Mouse (Mus musculus): Measurements from ENCODE around the gene Trip6. TPM values are rescaled to one million over a fixed set of nuclear protein-coding genes. Genes with fewer than 3 reads are reported as not detected.

The Trip6 gene
- total and polyA plus RNA-seq, 3 experiments = 0.86 to 3.9 (median 1.8) TPM

- H3K9me3 ChIP-seq (replicated peaks; ENCODE audit: low read length) = peaks cover 3% of the 10 kb centered on the region
- no peak overlapping the region for H3K9ac ChIP-seq (ENCODE audit: insufficient read depth, low read depth)
- in situ Hi-C loops (cut with MboI; ENCODE audit: low pct_ligation_motif_present, low pct_unique_long_range_greater_than_20kb, low sequenced_read_pairs) = no loop called here
- TF ChIP-seq POLR2AphosphoS2 (IDR thresholded peaks at IDR 0.05; ENCODE audit: low read depth, low read length) = no peak
- no peak for TF ChIP-seq ZMIZ1 (IDR thresholded peaks at IDR 0.05; ENCODE audit: low read depth, low read length)
- no peaks in the 10 kb centered on the region for H3K79me2 ChIP-seq (replicated peaks; ENCODE audit: control insufficient read depth, extremely low read depth, insufficient read depth, poor library complexity, severe bottlenecking)
- no peak overlapping the region for H3K27ac ChIP-seq (ENCODE audit: insufficient read depth, low read depth)
- H3K36me3 ChIP-seq (replicated peaks in 1 of 2; ENCODE audit: control insufficient read depth in 1 of 2, insufficient read depth in 1 of 2, low read length in 1 of 2) = peaks cover 33 to 71% of the 10 kb centered on the region in 2 experiments
- DNase-seq (ENCODE audit: extremely low read depth) = no peak
- peaks cover 0 to 11% of the 10 kb centered on the region in 2 experiments; a peak in 1 of 4 replicates for H3K4me1 ChIP-seq (ENCODE audit: control insufficient read depth in 1 of 2, insufficient read depth in 2 of 2)
- H3K4me3 ChIP-seq (replicated peaks in 1 of 3; ENCODE audit: low read depth in 2 of 3, low read length in 2 of 3, poor library complexity in 1 of 3) = no peak overlapping the region
- no peak overlapping the region for H3K4me2 ChIP-seq (ENCODE audit: insufficient read depth, low read depth, poor library complexity, severe bottlenecking)
- dilution Hi-C loops (cut with MboI; ENCODE audit: extremely low pct_ligation_motif_present, extremely low pct_unique_long_range_greater_than_20kb, low sequenced_read_pairs) = no loop called here
- H3K27me3 ChIP-seq (replicated peaks) = no peaks in the 10 kb centered on the region
These were observed 3.2 kb upstream of the Trip6 start for GRCm38 (mm10) chr5:137317361-137317760.

GRCm38 (mm10) chr5:137315084-137315903, 1.1 kb upstream of the Trip6 start:
- no peaks in the 10 kb centered on the region for H3K27me3 ChIP-seq (replicated peaks)
- dilution Hi-C loops (cut with MboI; ENCODE audit: extremely low pct_ligation_motif_present, extremely low pct_unique_long_range_greater_than_20kb, low sequenced_read_pairs) = no loop called here
- DNase-seq (ENCODE audit: extremely low read depth) = peak; percentile 21
- H3K4me2 ChIP-seq (ENCODE audit: insufficient read depth, low read depth, poor library complexity, severe bottlenecking) = no peak overlapping the region
- H3K9me3 ChIP-seq (replicated peaks; ENCODE audit: low read length) = no peaks in the 10 kb centered on the region
- no peak overlapping the region for H3K4me3 ChIP-seq (replicated peaks in 1 of 3; ENCODE audit: low read depth in 2 of 3, low read length in 2 of 3, poor library complexity in 1 of 3)
- in situ Hi-C loops (cut with MboI; ENCODE audit: low pct_ligation_motif_present, low pct_unique_long_range_greater_than_20kb, low sequenced_read_pairs) = no loop called here
- H3K36me3 ChIP-seq (replicated peaks in 1 of 2; ENCODE audit: control insufficient read depth in 1 of 2, insufficient read depth in 1 of 2, low read length in 1 of 2) = peaks cover 18 to 59% of the 10 kb centered on the region in 2 experiments
- no peak overlapping the region for H3K27ac ChIP-seq (ENCODE audit: insufficient read depth, low read depth)
- H3K9ac ChIP-seq (ENCODE audit: insufficient read depth, low read depth) = no peak overlapping the region
- TF ChIP-seq SMC3 (IDR thresholded peaks at IDR 0.05; ENCODE audit: low read depth, low read length) (peak; percentile 37), CTCF (conservative IDR thresholded peaks at IDR 0.05 in 1 of 2, IDR thresholded peaks at IDR 0.05 in 1 of 2; ENCODE audit: low read depth in 2 of 2, low read length in 2 of 2) (peak in 1 of 2 experiments; percentile 53; a peak in 2 of 4 replicates), RAD21 (IDR thresholded peaks at IDR 0.05; ENCODE audit: low read depth, low read length) (peak; percentile 19), ZNF384 (IDR thresholded peaks at IDR 0.05; ENCODE audit: low read depth, low read length) (no peak)
- H3K79me2 ChIP-seq (replicated peaks; ENCODE audit: control insufficient read depth, extremely low read depth, insufficient read depth, poor library complexity, severe bottlenecking) = no peaks in the 10 kb centered on the region
- H3K4me1 ChIP-seq (ENCODE audit: control insufficient read depth in 1 of 2, insufficient read depth in 2 of 2) = peaks cover 2 to 19% of the 10 kb centered on the region in 2 experiments; a peak in 3 of 4 replicates

DNA sequence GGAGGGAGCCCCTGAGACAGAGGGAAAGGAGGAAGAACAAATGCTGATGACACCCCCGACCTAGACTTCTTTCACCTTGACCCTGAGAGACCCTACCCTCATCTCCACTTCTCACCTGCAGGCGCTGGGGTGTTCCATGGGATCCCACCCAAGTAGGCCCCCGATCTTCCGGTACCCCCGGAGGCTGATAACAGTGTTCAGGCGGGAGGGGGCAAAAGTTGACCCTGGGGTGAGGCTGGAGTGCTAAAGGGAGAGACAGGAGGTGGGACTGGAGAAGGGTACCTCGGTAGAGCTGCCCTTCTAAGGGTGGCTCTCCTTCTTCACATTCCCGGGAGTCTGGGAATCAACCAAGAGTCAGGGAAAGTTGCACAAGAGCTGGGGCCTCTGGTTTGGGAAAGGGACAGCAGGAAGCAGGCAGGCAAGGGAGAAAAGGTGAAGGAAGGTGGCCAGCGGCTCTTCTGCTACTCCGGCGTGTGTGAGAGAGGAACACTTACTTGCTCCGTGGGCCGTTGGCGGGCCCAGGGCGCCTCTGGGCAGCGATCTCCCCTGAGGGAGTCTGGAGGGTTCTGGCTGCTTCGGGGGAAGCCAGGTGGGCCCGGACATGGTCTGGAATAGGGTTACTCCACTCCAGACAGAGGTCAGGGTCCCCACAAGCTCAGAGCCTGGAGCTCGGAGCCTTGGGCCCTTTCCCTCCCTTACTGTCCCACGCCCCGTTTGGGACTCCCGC, 575 bp downstream of the Trip6 start:
- Histone ChIP-seq H3K27ac (ENCODE audit: insufficient read depth, low read depth) (no peak overlapping the region), H3K4me2 (ENCODE audit: insufficient read depth, low read depth, poor library complexity, severe bottlenecking) (no peak overlapping the region), H3K4me3 (replicated peaks in 1 of 3; ENCODE audit: low read depth in 2 of 3, low read length in 2 of 3, poor library complexity in 1 of 3) (no peak overlapping the region), H3K4me1 (ENCODE audit: control insufficient read depth in 1 of 2, insufficient read depth in 2 of 2) (peaks cover 8 to 35% of the 10 kb centered on the region in 2 experiments), H3K79me2 (replicated peaks; ENCODE audit: control insufficient read depth, extremely low read depth, insufficient read depth, poor library complexity, severe bottlenecking) (no peaks in the 10 kb centered on the region), H3K9me3 (replicated peaks; ENCODE audit: low read length) (peaks cover 3% of the 10 kb centered on the region), H3K9ac (ENCODE audit: insufficient read depth, low read depth) (no peak overlapping the region), H3K36me3 (replicated peaks in 1 of 2; ENCODE audit: control insufficient read depth in 1 of 2, insufficient read depth in 1 of 2, low read length in 1 of 2) (peaks cover 9 to 63% of the 10 kb centered on the region in 2 experiments), H3K27me3 (replicated peaks) (no peaks in the 10 kb centered on the region)
- dilution Hi-C loops (cut with MboI; ENCODE audit: extremely low pct_ligation_motif_present, extremely low pct_unique_long_range_greater_than_20kb, low sequenced_read_pairs) = no loop called here
- no peak for DNase-seq (ENCODE audit: extremely low read depth)
- in situ Hi-C loops (cut with MboI; ENCODE audit: low pct_ligation_motif_present, low pct_unique_long_range_greater_than_20kb, low sequenced_read_pairs) = no loop called here
- TF ChIP-seq RAD21 (IDR thresholded peaks at IDR 0.05; ENCODE audit: low read depth, low read length) = no peak
- TF ChIP-seq MXI1 (IDR thresholded peaks at IDR 0.05; ENCODE audit: low read depth, low read length) = no peak
- no peak for TF ChIP-seq MAZ (IDR thresholded peaks at IDR 0.05; ENCODE audit: low read depth, low read length)
- no peak for TF ChIP-seq CHD2 (IDR thresholded peaks at IDR 0.05; ENCODE audit: low read length)
- no peak for TF ChIP-seq ZMIZ1 (IDR thresholded peaks at IDR 0.05; ENCODE audit: low read depth, low read length)
- no peak for TF ChIP-seq EP300 (IDR thresholded peaks at IDR 0.05; ENCODE audit: low read length)
- no peak for TF ChIP-seq MYC (IDR thresholded peaks at IDR 0.05; ENCODE audit: low read depth, low read length)
